Mouse (Mus musculus): ENCODE measurements around the gene Arhgap29. TPM values are rescaled to one million over a fixed set of nuclear protein-coding genes. Genes with fewer than 3 reads are reported as not detected.

Arhgap29 gene
- polyA plus RNA-seq, 1 experiment from 2014 or later = 62.1 TPM

DNA sequence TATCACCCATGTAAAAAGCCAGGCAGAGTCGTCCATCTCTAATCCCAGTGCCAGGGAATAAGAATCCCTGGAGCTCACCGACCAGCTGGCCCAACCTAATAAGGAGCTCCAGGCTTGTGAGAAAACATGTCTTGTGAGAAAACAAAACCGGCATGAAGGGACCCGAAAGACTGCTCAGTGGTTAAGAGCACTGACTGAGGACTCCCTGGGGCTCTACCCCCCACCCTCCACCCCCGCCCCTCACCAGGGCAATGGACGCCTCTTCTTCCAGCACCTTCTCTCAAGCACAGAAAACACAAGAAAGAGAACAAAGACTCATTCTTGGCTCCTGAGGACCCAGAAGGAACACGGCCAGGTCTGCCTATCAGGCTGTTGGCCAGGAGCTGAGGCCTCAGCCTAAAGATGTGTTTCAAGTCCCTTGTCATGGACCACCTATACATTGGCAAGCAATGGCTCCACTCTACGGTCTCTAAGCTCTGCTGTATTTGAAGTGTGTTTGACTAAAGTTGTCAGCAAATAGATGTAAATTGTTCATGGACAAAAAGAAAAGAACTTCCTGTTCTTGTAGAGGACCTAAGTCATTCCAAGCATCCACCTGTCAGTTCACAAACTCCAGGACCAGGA lies 68.8 kb downstream of the Arhgap29 start:
- no peaks in the 10 kb centered on the region for H3K27me3 ChIP-seq (ENCODE audit: control insufficient read depth, insufficient read depth, low read length)
- no peak overlapping the region for H3K27ac ChIP-seq (replicated peaks; ENCODE audit: low read depth, low read length)
- H3K9me3 ChIP-seq (replicated peaks; ENCODE audit: control insufficient read depth, low read length) = no peaks in the 10 kb centered on the region
- no peaks in the 10 kb centered on the region for H3K4me1 ChIP-seq (ENCODE audit: control insufficient read depth, insufficient read depth, low read length)
- H3K9ac ChIP-seq (replicated peaks; ENCODE audit: low read length) = no peak overlapping the region
- ATAC-seq (replicated peaks; ENCODE audit: insufficient number of reproducible peaks, low FRiP score, low TSS enrichment, low read depth) (no peak), DNase-seq (ENCODE audit: low spot score) (no peak)
- WGBS = 88% methylated on average over 8 of the region's 8 CpGs
- no peaks in the 10 kb centered on the region for H3K36me3 ChIP-seq (replicated peaks; ENCODE audit: control insufficient read depth, insufficient read depth, low read depth, low read length)
- H3K4me3 ChIP-seq (ENCODE audit: low read depth, low read length) = no peak overlapping the region
- H3K4me2 ChIP-seq (ENCODE audit: low read depth, low read length) = no peak overlapping the region

DNA sequence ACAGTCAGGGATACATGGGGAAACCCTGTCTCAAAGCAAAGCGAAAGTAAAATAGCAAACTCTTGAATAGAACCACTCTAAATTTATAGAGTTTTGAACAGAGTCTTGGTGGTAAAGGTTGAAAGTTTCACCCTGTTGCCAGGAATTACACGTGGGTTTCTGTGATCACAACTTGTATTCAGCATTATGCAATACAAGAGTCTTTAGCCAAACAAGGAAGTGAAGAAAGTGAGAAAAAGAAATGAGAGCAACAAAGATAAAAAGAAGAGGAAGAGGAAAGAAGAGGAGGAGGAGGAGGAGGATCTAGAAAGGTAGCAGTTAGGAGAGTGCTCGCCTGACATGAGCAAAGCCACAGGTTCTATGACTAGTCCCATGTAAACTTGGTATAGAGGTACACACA lies 70.0 kb downstream of the Arhgap29 start:
- Histone ChIP-seq H3K36me3 (replicated peaks; ENCODE audit: control insufficient read depth, insufficient read depth, low read depth, low read length) (no peaks in the 10 kb centered on the region), H3K4me1 (ENCODE audit: control insufficient read depth, insufficient read depth, low read length) (no peaks in the 10 kb centered on the region), H3K27ac (replicated peaks; ENCODE audit: low read depth, low read length) (no peak overlapping the region), H3K4me3 (ENCODE audit: low read depth, low read length) (no peak overlapping the region), H3K27me3 (ENCODE audit: control insufficient read depth, insufficient read depth, low read length) (no peaks in the 10 kb centered on the region), H3K4me2 (ENCODE audit: low read depth, low read length) (no peak overlapping the region), H3K9ac (replicated peaks; ENCODE audit: low read length) (no peak overlapping the region), H3K9me3 (replicated peaks; ENCODE audit: control insufficient read depth, low read length) (no peaks in the 10 kb centered on the region)
- ATAC-seq (replicated peaks; ENCODE audit: insufficient number of reproducible peaks, low FRiP score, low TSS enrichment, low read depth) = no peak
- WGBS = 88% methylated on average over 3 of the region's 3 CpGs
- DNase-seq (ENCODE audit: low spot score) = no peak

DNA sequence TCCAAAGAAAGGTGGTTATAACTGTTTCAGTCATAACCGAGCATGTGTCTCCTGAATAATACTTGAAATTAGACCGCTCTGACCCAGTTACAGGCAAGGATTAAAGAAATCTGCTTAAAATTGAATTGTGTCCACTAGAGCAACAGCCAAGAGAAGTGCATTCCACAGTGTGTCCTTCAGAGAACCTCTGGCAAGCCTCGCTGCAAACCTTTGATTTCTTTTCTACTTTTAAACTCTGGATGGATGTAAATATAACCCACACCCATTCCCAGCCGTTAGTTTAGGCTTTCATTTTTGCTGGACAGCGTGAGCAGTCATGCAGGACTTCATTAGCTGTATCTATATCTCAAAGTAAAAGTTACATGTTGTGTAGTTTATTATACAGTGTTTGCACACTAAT lies 74.3 kb downstream of the Arhgap29 start:
- DNase-seq (ENCODE audit: low spot score) = no peak
- no peak for ATAC-seq (replicated peaks; ENCODE audit: insufficient number of reproducible peaks, low FRiP score, low TSS enrichment, low read depth)
- H3K4me1 ChIP-seq (ENCODE audit: control insufficient read depth, insufficient read depth, low read length) = no peaks in the 10 kb centered on the region
- H3K9ac ChIP-seq (replicated peaks; ENCODE audit: low read length) = no peak overlapping the region
- no peaks in the 10 kb centered on the region for H3K9me3 ChIP-seq (replicated peaks; ENCODE audit: control insufficient read depth, low read length)
- no peaks in the 10 kb centered on the region for H3K27me3 ChIP-seq (ENCODE audit: control insufficient read depth, insufficient read depth, low read length)
- H3K27ac ChIP-seq (replicated peaks; ENCODE audit: low read depth, low read length) = no peak overlapping the region
- no peak overlapping the region for H3K4me2 ChIP-seq (ENCODE audit: low read depth, low read length)
- WGBS = 76% methylated on average over 5 of the region's 5 CpGs
- no peak overlapping the region for H3K4me3 ChIP-seq (ENCODE audit: low read depth, low read length)
- no peaks in the 10 kb centered on the region for H3K36me3 ChIP-seq (replicated peaks; ENCODE audit: control insufficient read depth, insufficient read depth, low read depth, low read length)

- Histone ChIP-seq H3K4me1 (ENCODE audit: control insufficient read depth, insufficient read depth, low read length) (no peaks in the 10 kb centered on the region), H3K36me3 (replicated peaks; ENCODE audit: control insufficient read depth, insufficient read depth, low read depth, low read length) (no peaks in the 10 kb centered on the region), H3K4me3 (ENCODE audit: low read depth, low read length) (no peak overlapping the region), H3K27me3 (ENCODE audit: control insufficient read depth, insufficient read depth, low read length) (no peaks in the 10 kb centered on the region), H3K27ac (replicated peaks; ENCODE audit: low read depth, low read length) (no peak overlapping the region), H3K9ac (replicated peaks; ENCODE audit: low read length) (no peak overlapping the region), H3K9me3 (replicated peaks; ENCODE audit: control insufficient read depth, low read length) (no peaks in the 10 kb centered on the region), H3K4me2 (ENCODE audit: low read depth, low read length) (no peak overlapping the region)
- WGBS = 89% methylated on average over 8 of the region's 8 CpGs
- ATAC-seq (replicated peaks; ENCODE audit: insufficient number of reproducible peaks, low FRiP score, low TSS enrichment, low read depth) = no peak
- no peak for DNase-seq (ENCODE audit: low spot score)
These were observed 75.4 kb downstream of the Arhgap29 start for GRCm38 (mm10) chr3:122027776-122028175.

DNA sequence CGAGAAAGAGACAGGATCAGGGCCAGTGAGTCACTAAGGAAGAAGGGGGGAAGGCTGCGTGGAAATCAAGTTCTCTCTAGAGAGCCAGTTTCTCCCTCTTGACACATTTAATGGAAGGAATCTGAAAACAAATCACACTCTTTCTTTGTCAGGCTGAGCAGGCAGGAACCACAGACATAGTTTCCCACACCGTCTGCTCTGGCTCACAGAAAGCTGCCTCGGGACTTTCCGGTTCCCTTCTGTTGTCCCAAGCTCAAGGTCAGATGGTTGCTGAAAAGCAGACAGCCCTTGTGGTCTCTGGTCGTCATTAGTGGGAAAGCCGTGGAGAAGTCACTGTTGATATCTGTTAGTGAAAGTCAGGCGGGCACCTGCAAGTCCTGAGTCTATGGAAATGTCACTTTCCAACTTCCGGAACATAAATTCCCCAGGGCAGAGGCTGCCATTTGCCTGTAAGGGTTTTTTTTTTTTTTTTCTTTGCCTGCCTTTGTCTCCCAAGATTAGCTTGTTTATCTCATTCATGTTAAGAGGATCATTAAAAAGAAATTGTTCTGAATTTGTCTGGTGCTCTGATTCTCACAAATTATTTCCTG lies 81.0 kb downstream of the Arhgap29 start:
- Histone ChIP-seq H3K9me3 (replicated peaks; ENCODE audit: control insufficient read depth, low read length) (no peaks in the 10 kb centered on the region), H3K27ac (replicated peaks; ENCODE audit: low read depth, low read length) (no peak overlapping the region), H3K9ac (replicated peaks; ENCODE audit: low read length) (no peak overlapping the region), H3K27me3 (ENCODE audit: control insufficient read depth, insufficient read depth, low read length) (no peaks in the 10 kb centered on the region), H3K4me2 (ENCODE audit: low read depth, low read length) (no peak overlapping the region), H3K4me3 (ENCODE audit: low read depth, low read length) (no peak overlapping the region), H3K4me1 (ENCODE audit: control insufficient read depth, insufficient read depth, low read length) (no peaks in the 10 kb centered on the region; the same call in 1 of the 2 replicates), H3K36me3 (replicated peaks; ENCODE audit: control insufficient read depth, insufficient read depth, low read depth, low read length) (no peaks in the 10 kb centered on the region)
- ATAC-seq (replicated peaks; ENCODE audit: insufficient number of reproducible peaks, low FRiP score, low TSS enrichment, low read depth) = no peak
- WGBS = 49% methylated on average over 9 of the region's 9 CpGs
- no peak for DNase-seq (ENCODE audit: low spot score)

DNA sequence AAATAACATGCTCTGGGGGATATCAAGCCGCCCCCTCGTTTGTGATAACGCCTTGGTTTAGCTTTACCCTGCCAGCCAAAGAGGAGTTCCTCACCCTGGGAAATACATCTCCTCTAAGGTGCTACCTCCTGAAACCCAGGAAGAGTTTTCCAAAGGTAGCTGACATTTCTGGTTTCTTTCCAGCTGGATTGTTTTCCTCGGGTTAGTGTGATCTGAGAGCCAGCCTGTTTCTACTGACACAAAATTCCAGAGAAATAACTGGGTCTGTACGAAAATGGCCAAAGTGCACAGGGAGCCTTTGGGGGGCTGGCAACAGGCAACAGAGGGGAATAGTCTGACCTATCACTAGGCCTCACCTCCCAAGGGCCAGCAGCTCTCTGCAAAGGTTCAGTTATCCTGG lies 81.9 kb downstream of the Arhgap29 start:
- H3K36me3 ChIP-seq (replicated peaks; ENCODE audit: control insufficient read depth, insufficient read depth, low read depth, low read length) = no peaks in the 10 kb centered on the region
- H3K4me1 ChIP-seq (ENCODE audit: control insufficient read depth, insufficient read depth, low read length) = no peaks in the 10 kb centered on the region; the same call in 1 of the 2 replicates
- no peaks in the 10 kb centered on the region for H3K27me3 ChIP-seq (ENCODE audit: control insufficient read depth, insufficient read depth, low read length)
- no peak for DNase-seq (ENCODE audit: low spot score)
- H3K9ac ChIP-seq (replicated peaks; ENCODE audit: low read length) = no peak overlapping the region
- no peak for ATAC-seq (replicated peaks; ENCODE audit: insufficient number of reproducible peaks, low FRiP score, low TSS enrichment, low read depth)
- WGBS = 84% methylated on average over 5 of the region's 5 CpGs
- no peak overlapping the region for H3K4me3 ChIP-seq (ENCODE audit: low read depth, low read length)
- no peak overlapping the region for H3K27ac ChIP-seq (replicated peaks; ENCODE audit: low read depth, low read length)
- H3K9me3 ChIP-seq (replicated peaks; ENCODE audit: control insufficient read depth, low read length) = no peaks in the 10 kb centered on the region
- H3K4me2 ChIP-seq (ENCODE audit: low read depth, low read length) = no peak overlapping the region

DNA sequence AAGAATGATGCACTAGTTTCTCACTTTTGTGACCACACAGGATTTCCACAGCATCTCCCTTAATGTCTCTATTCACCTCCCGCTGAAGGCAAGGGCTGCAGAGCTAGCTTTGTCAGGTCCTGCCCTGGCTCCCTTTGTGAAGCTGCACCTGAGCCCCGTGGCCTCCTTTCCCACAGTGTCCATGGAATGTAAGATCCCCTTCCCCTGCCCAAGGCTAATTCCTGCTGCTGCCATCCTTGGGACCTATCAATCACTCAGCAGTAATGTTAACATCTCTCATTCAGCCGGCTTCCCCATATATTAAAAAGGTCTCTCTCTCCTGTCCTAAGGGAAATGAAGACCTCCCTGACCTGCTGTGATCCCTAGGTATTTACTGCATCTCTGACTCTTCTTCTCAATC lies 82.8 kb downstream of the Arhgap29 start:
- 36% methylated on average over 3 of the region's 3 CpGs for WGBS
- Histone ChIP-seq H3K4me2 (ENCODE audit: low read depth, low read length) (no peak overlapping the region), H3K27ac (replicated peaks; ENCODE audit: low read depth, low read length) (no peak overlapping the region), H3K9me3 (replicated peaks; ENCODE audit: control insufficient read depth, low read length) (no peaks in the 10 kb centered on the region), H3K4me3 (ENCODE audit: low read depth, low read length) (no peak overlapping the region), H3K27me3 (ENCODE audit: control insufficient read depth, insufficient read depth, low read length) (no peaks in the 10 kb centered on the region), H3K36me3 (replicated peaks; ENCODE audit: control insufficient read depth, insufficient read depth, low read depth, low read length) (no peaks in the 10 kb centered on the region), H3K9ac (replicated peaks; ENCODE audit: low read length) (no peak overlapping the region), H3K4me1 (ENCODE audit: control insufficient read depth, insufficient read depth, low read length) (no peaks in the 10 kb centered on the region; the same call in 1 of the 2 replicates)
- ATAC-seq (replicated peaks; ENCODE audit: insufficient number of reproducible peaks, low FRiP score, low TSS enrichment, low read depth) (no peak), DNase-seq (ENCODE audit: low spot score) (peak; percentile 15)

DNA sequence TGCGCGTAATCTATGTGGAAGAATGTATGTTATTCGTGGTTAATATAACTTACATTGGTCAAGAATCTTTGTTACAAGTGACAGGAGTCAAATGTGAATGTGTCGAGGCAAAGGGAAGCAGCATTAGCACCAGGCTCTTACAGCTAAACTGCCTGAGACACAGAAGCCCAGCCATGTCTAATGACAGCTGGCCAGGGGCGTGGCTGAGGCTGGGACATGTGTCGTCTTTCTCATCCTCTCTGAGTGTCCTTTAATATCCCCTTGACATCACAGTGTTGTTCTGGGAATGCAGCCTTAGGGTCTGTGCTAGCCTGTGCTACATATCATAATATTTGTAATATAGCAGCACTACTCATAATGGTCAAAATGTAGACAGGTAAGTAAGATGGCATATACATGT lies 88.2 kb downstream of the Arhgap29 start:
- peaks cover 3% of the 10 kb centered on the region; the same call in 1 of the 2 replicates for H3K27me3 ChIP-seq (ENCODE audit: control insufficient read depth, insufficient read depth, low read length)
- WGBS = 74% methylated on average over 6 of the region's 6 CpGs
- no peak overlapping the region for H3K4me2 ChIP-seq (ENCODE audit: low read depth, low read length)
- H3K9me3 ChIP-seq (replicated peaks; ENCODE audit: control insufficient read depth, low read length) = no peaks in the 10 kb centered on the region
- no peak overlapping the region for H3K9ac ChIP-seq (replicated peaks; ENCODE audit: low read length)
- no peak overlapping the region for H3K27ac ChIP-seq (replicated peaks; ENCODE audit: low read depth, low read length)
- H3K4me3 ChIP-seq (ENCODE audit: low read depth, low read length) = no peak overlapping the region
- ATAC-seq (replicated peaks; ENCODE audit: insufficient number of reproducible peaks, low FRiP score, low TSS enrichment, low read depth) = no peak
- no peak for DNase-seq (ENCODE audit: low spot score)
- peaks cover 5% of the 10 kb centered on the region; the same call in 1 of the 2 replicates for H3K4me1 ChIP-seq (ENCODE audit: control insufficient read depth, insufficient read depth, low read length)
- H3K36me3 ChIP-seq (replicated peaks; ENCODE audit: control insufficient read depth, insufficient read depth, low read depth, low read length) = no peaks in the 10 kb centered on the region
